Mouse (Mus musculus): ENCODE results near the gene Cars2.

DNA sequence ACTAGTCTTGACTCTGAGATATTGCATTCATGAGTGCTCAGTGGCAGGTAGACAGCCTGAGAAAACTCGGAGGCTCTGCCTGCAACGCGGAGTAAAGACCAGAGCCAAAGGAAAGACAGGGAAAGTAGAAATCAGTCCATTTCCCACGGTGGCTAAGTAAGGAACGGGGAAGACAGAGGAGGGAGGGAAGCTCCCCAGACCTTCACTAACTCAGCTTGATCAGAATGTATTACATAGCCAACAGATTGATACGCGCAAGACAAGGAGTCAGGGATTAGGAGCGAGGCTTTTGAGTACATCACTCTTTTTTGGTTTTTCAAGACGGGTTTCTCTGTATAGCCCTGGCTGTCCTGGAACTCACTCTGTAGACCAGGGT, 73.4 kb downstream of the Cars2 start:
- no peak for TF ChIP-seq CTCF (IDR thresholded peaks at IDR 0.05 in 2 of 3, conservative IDR thresholded peaks at IDR 0.05 in 1 of 3; ENCODE audit: control insufficient read depth in 1 of 3, insufficient read depth in 1 of 3, low read depth in 2 of 3, low read length in 3 of 3, poor library complexity in 1 of 3, severe bottlenecking in 1 of 3)
- no peak for TF ChIP-seq ZMIZ1 (IDR thresholded peaks at IDR 0.05; ENCODE audit: low read depth, low read length)
- no peak for TF ChIP-seq EP300 (IDR thresholded peaks at IDR 0.05; ENCODE audit: low read depth in 1 of 2, low read length in 2 of 2)
- TF ChIP-seq TAL1 (IDR thresholded peaks at IDR 0.05; ENCODE audit: low read length) = no peak
- TF ChIP-seq ETS1 (IDR thresholded peaks at IDR 0.05; ENCODE audit: low read depth, low read length) = no peak
- no peak for TF ChIP-seq POLR2AphosphoS2 (IDR thresholded peaks at IDR 0.05; ENCODE audit: low read length)

Data from MEL (cell line).